8 mouse cellular contexts compared by ENCODE assay signal in genomic region chr7:25316532-25317445, GRCm38 (mm10). TPM values are rescaled to one million over a fixed set of nuclear protein-coding genes. Genes with fewer than 3 reads are reported as not detected.
A peak's percentile ranks its signal among the peaks of the same experiment; 100 is the strongest.
DNase-seq lines count a peak whose midpoint lies in the region; ATAC-seq and TF ChIP-seq lines count a peak whose summit lies in the region.

Gene Megf8, plus strand, starts transcription at chr7:25317164.

- peak; percentile 82 to 88 for DNase-seq in CD8-positive naive resting alpha-beta T cell, adult 2 months (ENCODE audit: low read depth in 2 of 2, low spot score in 2 of 2)
- peak; percentile 98 for DNase-seq in c-Kit-positive CD71-negative TER-119-negative erythroid progenitor cells, embryonic 14.5 days (ENCODE audit: low read depth)
- peak; percentile 95 for DNase-seq in forebrain, embryonic 10.5 days (ENCODE audit: extremely low spot score, low spot score)
- DNase-seq in kidney, postnatal 25 days = peak; percentile 97 to 98
- peak; percentile 87 to 89 (median 87) for DNase-seq in liver, embryonic 14.5 days (ENCODE audit: low read depth in 3 of 3, low spot score in 3 of 3)
- peak; percentile 97 for DNase-seq in neural tube, embryonic 11.5 days (ENCODE audit: low spot score)
- DNase-seq in stomach, postnatal 0 days (ENCODE audit: low spot score) = peak; percentile 93

- peaks cover 49% of the 10 kb centered on the region for H3K4me1 ChIP-seq in forebrain, embryonic 10.5 days
- peaks cover 36% of the 10 kb centered on the region for H3K4me1 ChIP-seq in heart, embryonic 15.5 days (replicated peaks)
- no peaks in the 10 kb centered on the region; a peak in 1 of 4 replicates for H3K4me1 ChIP-seq in liver, embryonic 14.5 days (replicated peaks; ENCODE audit: control insufficient read depth in 2 of 2, insufficient read depth in 2 of 2, low read length in 1 of 2)
- peaks cover 24% of the 10 kb centered on the region for H3K4me1 ChIP-seq in neural tube, embryonic 11.5 days (ENCODE audit: control insufficient read depth, insufficient read depth, low read length)
- 0 out of 2 replicates have a peak, but pooled peaks cover 7% of the 10 kb centered on the region for H3K4me1 ChIP-seq in stomach, postnatal 0 days (replicated peaks; ENCODE audit: control insufficient read depth, insufficient read depth)

- peak within 1 kb of the TSS; percentile 67 for H3K9ac ChIP-seq in heart, embryonic 15.5 days
- peak within 1 kb of the TSS; percentile 69 for H3K9ac ChIP-seq in liver, embryonic 14.5 days (replicated peaks)
- H3K9ac ChIP-seq in neural tube, embryonic 11.5 days (ENCODE audit: low read length) = peak within 1 kb of the TSS; percentile 87
- H3K9ac ChIP-seq in stomach, postnatal 0 days (ENCODE audit: low read length) = peak within 1 kb of the TSS; percentile 70

- H3K4me3 ChIP-seq in forebrain, embryonic 10.5 days = peak within 1 kb of the TSS; percentile 78
- H3K4me3 ChIP-seq in heart, embryonic 15.5 days = peak within 1 kb of the TSS; percentile 68
- peak within 1 kb of the TSS; percentile 56 to 65 for H3K4me3 ChIP-seq in liver, embryonic 14.5 days (ENCODE audit: insufficient read depth in 1 of 2, low read depth in 2 of 2, low read length in 2 of 2)
- peak within 1 kb of the TSS; percentile 68 for H3K4me3 ChIP-seq in neural tube, embryonic 11.5 days (ENCODE audit: low read depth, low read length)
- peak within 1 kb of the TSS; percentile 63 for H3K4me3 ChIP-seq in stomach, postnatal 0 days (ENCODE audit: low read depth, low read length)

- peak within 1 kb of the TSS; percentile 92 for H3K27ac ChIP-seq in forebrain, embryonic 10.5 days
- peak within 1 kb of the TSS; percentile 82 for H3K27ac ChIP-seq in heart, embryonic 15.5 days
- no peak within 1 kb of the TSS for H3K27ac ChIP-seq in liver, embryonic 14.5 days
- H3K27ac ChIP-seq in neural tube, embryonic 11.5 days (ENCODE audit: low read depth, low read length) = peak within 1 kb of the TSS; percentile 75
- H3K27ac ChIP-seq in stomach, postnatal 0 days (replicated peaks) = peak within 1 kb of the TSS; percentile 87

- WGBS in forebrain, embryonic 10.5 days = under 1% methylated on average over 52 of the region's 52 CpGs
- WGBS in heart, embryonic 15.5 days = under 1% methylated on average over 52 of the region's 52 CpGs
- 1% methylated on average over 52 of the region's 52 CpGs for WGBS in liver, embryonic 14.5 days (ENCODE audit: insufficient replicate concordance)
- WGBS in neural tube, embryonic 11.5 days = 1% methylated on average over 52 of the region's 52 CpGs
- WGBS in stomach, postnatal 0 days = under 1% methylated on average over 52 of the region's 52 CpGs

- peak; percentile 89 for TF ChIP-seq CTCF in liver, embryonic 14.5 days (IDR thresholded peaks at IDR 0.05; ENCODE audit: low read depth)
- peak; percentile 98 for TF ChIP-seq CTCF in stomach, postnatal 0 days (IDR thresholded peaks at IDR 0.05; ENCODE audit: low read depth)

- ATAC-seq in heart, embryonic 15.5 days (replicated peaks; ENCODE audit: insufficient number of reproducible peaks, insufficient read depth, low FRiP score, low read depth) = peak; percentile 97
- peak; percentile 92 for ATAC-seq in liver, embryonic 14.5 days (ENCODE audit: insufficient read depth)
- ATAC-seq in neural tube, embryonic 11.5 days (ENCODE audit: insufficient read depth, low FRiP score, low TSS enrichment) = peak; percentile 97
- ATAC-seq in stomach, postnatal 0 days (ENCODE audit: low FRiP score, low TSS enrichment) = peak; percentile 97

- no peak for TF ChIP-seq EP300 in liver, embryonic 14.5 days (IDR thresholded peaks at IDR 0.05; ENCODE audit: low read depth)
- TF ChIP-seq EP300 in stomach, postnatal 0 days (optimal IDR thresholded peaks at IDR 0.05) = no peak

- H3K9me3 ChIP-seq in forebrain, embryonic 10.5 days = no peaks in the 10 kb centered on the region
- no peaks in the 10 kb centered on the region for H3K9me3 ChIP-seq in heart, embryonic 15.5 days (replicated peaks)
- no peaks in the 10 kb centered on the region for H3K9me3 ChIP-seq in liver, embryonic 14.5 days (ENCODE audit: control insufficient read depth, low read length)
- no peaks in the 10 kb centered on the region for H3K9me3 ChIP-seq in neural tube, embryonic 11.5 days (ENCODE audit: control insufficient read depth, low read length)
- H3K9me3 ChIP-seq in stomach, postnatal 0 days (ENCODE audit: control insufficient read depth, low read length) = no peaks in the 10 kb centered on the region

- peak within 1 kb of the TSS; percentile 91 for H3K4me2 ChIP-seq in heart, embryonic 15.5 days
- H3K4me2 ChIP-seq in liver, embryonic 14.5 days (ENCODE audit: low read depth) = peak within 1 kb of the TSS; percentile 92
- H3K4me2 ChIP-seq in neural tube, embryonic 11.5 days (ENCODE audit: low read depth) = peak within 1 kb of the TSS; percentile 97
- H3K4me2 ChIP-seq in stomach, postnatal 0 days (replicated peaks; ENCODE audit: low read depth) = peak within 1 kb of the TSS; percentile 91

- peaks cover 8% of the 10 kb centered on the region for H3K36me3 ChIP-seq in forebrain, embryonic 10.5 days (replicated peaks)
- H3K36me3 ChIP-seq in heart, embryonic 15.5 days = no peaks in the 10 kb centered on the region
- H3K36me3 ChIP-seq in liver, embryonic 14.5 days (replicated peaks; ENCODE audit: control insufficient read depth, insufficient read depth, low read depth) = no peaks in the 10 kb centered on the region
- H3K36me3 ChIP-seq in neural tube, embryonic 11.5 days (ENCODE audit: control insufficient read depth, insufficient read depth, low read length) = no peaks in the 10 kb centered on the region
- H3K36me3 ChIP-seq in stomach, postnatal 0 days (ENCODE audit: control insufficient read depth, insufficient read depth, low read length) = no peaks in the 10 kb centered on the region

- peaks cover 45% of the 10 kb centered on the region for H3K27me3 ChIP-seq in forebrain, embryonic 10.5 days (ENCODE audit: poor library complexity, severe bottlenecking)
- H3K27me3 ChIP-seq in heart, embryonic 15.5 days = peaks cover 44% of the 10 kb centered on the region
- peaks cover 48% of the 10 kb centered on the region for H3K27me3 ChIP-seq in liver, embryonic 14.5 days (ENCODE audit: control insufficient read depth, insufficient read depth, low read length)
- peaks cover 30% of the 10 kb centered on the region for H3K27me3 ChIP-seq in neural tube, embryonic 11.5 days (ENCODE audit: control insufficient read depth, insufficient read depth, low read length)
- no peaks in the 10 kb centered on the region for H3K27me3 ChIP-seq in stomach, postnatal 0 days (ENCODE audit: control insufficient read depth, insufficient read depth, low read length)

RNA-seq across cellular contexts. Expression of gene Megf8, which starts in this region (rescaled TPM):
- 15.2 and 16.6 TPM in 2 replicates for polyA plus RNA-seq in forebrain, embryonic 10.5 days (2016; fragmentation: Nextera tagmentation; extraction: Ambion mirVana)
- polyA plus RNA-seq in heart, embryonic 15.5 days (2015; fragmentation: Nextera tagmentation; extraction: Ambion mirVana) = 6.2 and 9.4 TPM in 2 replicates
- 1.3 TPM in 2 replicates for polyA plus RNA-seq in liver, embryonic 14.5 days (2012; rRNA removed)
- 0.53 and 0.71 TPM in 2 replicates for polyA plus RNA-seq in liver, embryonic 14.5 days (2014; fragmentation: Nextera tagmentation; extraction: Ambion mirVana)
- polyA plus RNA-seq in neural tube, embryonic 11.5 days (2014; fragmentation: Nextera tagmentation; extraction: Ambion mirVana) = 12.9 and 14.7 TPM in 2 replicates
- 3.3 and 3.6 TPM in 2 replicates for polyA plus RNA-seq in stomach, postnatal 0 days (2015; fragmentation: Nextera tagmentation; extraction: Ambion mirVana)
